Comparison of ENCODE assay signal across 15 mouse cellular contexts in genomic region chr2:157808368-157808923, GRCm38 (mm10).
DNase-seq lines count a peak whose midpoint lies in the region; ATAC-seq and TF ChIP-seq lines count a peak whose summit lies in the region.
"Had no signal": no experiment of that assay in that cellular context is flagged by ENCODE, and none has a peak within 500 bp of the region (broad histone marks: within the 10 kb centered on the region; RNA-seq: fewer than 3 reads in every experiment).

No protein-coding gene starts in this region.

- TF ChIP-seq CTCF in stomach, postnatal 0 days (IDR thresholded peaks at IDR 0.05; ENCODE audit: low read depth): no peak

- no peak for DNase-seq in heart, postnatal 36 days
- DNase-seq in 416B (ENCODE audit: low read depth) (peak; percentile 20), adipocyte (ENCODE audit: low spot score) (no peak)
- no peak for DNase-seq in frontal cortex, postnatal 14 days (ENCODE audit: low spot score in 2 of 2)
- no peak for DNase-seq in stomach, postnatal 0 days (ENCODE audit: low spot score)
- DNase-seq: adrenal gland, postnatal 25 days; cerebellum, adult 9-11 months; kidney, adult 8-10 months; lung, adult 2 months; spleen, adult 18-20 months had no signal

- 59% methylated on average over 7 of the region's 7 CpGs for WGBS in heart, embryonic 13.5 days
- 79% methylated on average over 7 of the region's 7 CpGs for WGBS in stomach, postnatal 0 days

- peaks cover 26% of the 10 kb centered on the region for H3K4me1 ChIP-seq in heart, embryonic 13.5 days
- no peaks in the 10 kb centered on the region for H3K4me1 ChIP-seq in stomach, postnatal 0 days (replicated peaks; ENCODE audit: control insufficient read depth, insufficient read depth)

- no peak overlapping the region for H3K4me2 ChIP-seq in heart, embryonic 13.5 days
- no peak overlapping the region for H3K4me2 ChIP-seq in stomach, postnatal 0 days (replicated peaks; ENCODE audit: low read depth)

- H3K9ac ChIP-seq in heart, embryonic 13.5 days: peak overlapping the region; percentile 59; the same call in 1 of the 2 replicates
- H3K9ac ChIP-seq in stomach, postnatal 0 days (ENCODE audit: low read length): no peak overlapping the region

- no peak overlapping the region for H3K4me3 ChIP-seq in heart, embryonic 13.5 days
- no peak overlapping the region for H3K4me3 ChIP-seq in stomach, postnatal 0 days (ENCODE audit: low read depth, low read length)
- H3K4me3 ChIP-seq: erythroblast, embryonic 14.5 days; myocyte had no signal

- H3K36me3 ChIP-seq in heart, embryonic 13.5 days: peaks cover 21% of the 10 kb centered on the region
- H3K36me3 ChIP-seq in stomach, postnatal 0 days (ENCODE audit: control insufficient read depth, insufficient read depth, low read length): no peaks in the 10 kb centered on the region

- ATAC-seq in heart, embryonic 13.5 days (ENCODE audit: extremely low read depth, insufficient number of reproducible peaks, low FRiP score, low TSS enrichment): no peak
- ATAC-seq in activated CD4-positive, CD25-positive, alpha-beta regulatory T cell, adult 4 months: peak; percentile 66
- ATAC-seq in inflammation-experienced regulatory T-cells, adult 6 months: peak; percentile 60
- ATAC-seq in stomach, postnatal 0 days (ENCODE audit: low FRiP score, low TSS enrichment): no peak

- TF ChIP-seq EP300 in stomach, postnatal 0 days (optimal IDR thresholded peaks at IDR 0.05): no peak

- intact Hi-C loops in heart, postnatal 36 days (cut with DNase I): no loop called here

- H3K27ac ChIP-seq in heart, embryonic 13.5 days (replicated peaks): peak overlapping the region; percentile 43
- no peak overlapping the region for H3K27ac ChIP-seq in stomach, postnatal 0 days (replicated peaks)

- H3K27me3 ChIP-seq in heart, embryonic 13.5 days (replicated peaks): peaks cover 23% of the 10 kb centered on the region
- H3K27me3 ChIP-seq in stomach, postnatal 0 days (ENCODE audit: control insufficient read depth, insufficient read depth, low read length): no peaks in the 10 kb centered on the region

- H3K9me3 ChIP-seq in heart, embryonic 13.5 days: no peaks in the 10 kb centered on the region
- no peaks in the 10 kb centered on the region for H3K9me3 ChIP-seq in stomach, postnatal 0 days (ENCODE audit: control insufficient read depth, low read length)

Comparison
In these comparisons a context has a peak if more than half of its experiments do, and no peak if none do; other contexts are left out.
1. ATAC-seq: peak in activated CD4-positive, CD25-positive, alpha-beta regulatory T cell, adult 4 months (single experiment) and inflammation-experienced regulatory T-cells, adult 6 months (single experiment); none in heart, embryonic 13.5 days (single experiment) and stomach, postnatal 0 days (single experiment).